Mouse (Mus musculus) forebrain, embryonic 16.5 days (tissue): Measurements from ENCODE around the gene Fibcd1. TPM values are rescaled to one million over a fixed set of nuclear protein-coding genes. Genes with fewer than 3 reads are reported as not detected.

Experiments
- ATAC-seq: fragments of 200-750 bp; cut with Nextera tagmentation; 2 replicates; pipeline ENCODE4 v1.8.0; 2017; ENCODE audit warnings: mild to moderate bottlenecking, moderate library complexity
- H3K27ac ChIP-seq: fragments of 300-500 bp; sonication (generic); 2 replicates; pipeline ENCODE4 v1.5.1; 2014; ENCODE audit warnings: low read length, control low read depth
- H3K27me3 ChIP-seq: fragments of 300-500 bp; sonication (generic); replicated peaks from 2 replicates; pipeline ENCODE4 v1.6.1; 2014; ENCODE audit warnings: low read length; ENCODE audit not compliant: control insufficient read depth, insufficient read depth
- H3K36me3 ChIP-seq: fragments of 300-500 bp; sonication (generic); 2 replicates; pipeline ENCODE4 v1.6.1; 2014; ENCODE audit not compliant: control insufficient read depth, insufficient read depth
- H3K4me1 ChIP-seq: fragments of 300-500 bp; sonication (generic); replicated peaks from 2 replicates; pipeline ENCODE4 v1.6.1; 2014; ENCODE audit warnings: low read length; ENCODE audit not compliant: control insufficient read depth, insufficient read depth
- H3K4me2 ChIP-seq: fragments of 300-500 bp; sonication (generic); 2 replicates; pipeline ENCODE4 v1.6.1; 2014; ENCODE audit warnings: mild to moderate bottlenecking, low read length, control low read depth
- H3K4me3 ChIP-seq: fragments of 300-500 bp; sonication (generic); replicated peaks from 2 replicates; pipeline ENCODE4 v1.5.1; 2014; ENCODE audit warnings: mild to moderate bottlenecking, low read length, control low read depth
- H3K9ac ChIP-seq: fragments of 300-500 bp; sonication (generic); replicated peaks from 2 replicates; pipeline ENCODE4 v1.6.1; 2014; ENCODE audit warnings: low read depth, low read length, control low read depth
- H3K9me3 ChIP-seq: fragments of 300-500 bp; sonication (generic); 2 replicates; pipeline ENCODE4 v1.6.1; 2016; ENCODE audit warnings: low read length; ENCODE audit not compliant: control insufficient read depth
- WGBS: fragments of 180-500 bp; shearing (Covaris S2); extraction: QIAGEN DNeasy Blood & Tissue Kit; methylation state at CpG from one replicate; pipeline ENCODE4 v1.1.7; 2014; 5-methylcytosine and 5-hydroxymethylcytosine counted together
- polyA plus RNA-seq: library from polyadenylated mRNA; unstranded; fragments of >200 nt; fragmentation: Nextera tagmentation; extraction: Ambion mirVana; gene quantifications from 2 replicates; pipeline ENCODE4 v1.2.1, GENCODE M21; 2015

Fibcd1 gene
- polyA plus RNA-seq, 1 experiment from 2014 or later, result 4.2 TPM

DNA sequence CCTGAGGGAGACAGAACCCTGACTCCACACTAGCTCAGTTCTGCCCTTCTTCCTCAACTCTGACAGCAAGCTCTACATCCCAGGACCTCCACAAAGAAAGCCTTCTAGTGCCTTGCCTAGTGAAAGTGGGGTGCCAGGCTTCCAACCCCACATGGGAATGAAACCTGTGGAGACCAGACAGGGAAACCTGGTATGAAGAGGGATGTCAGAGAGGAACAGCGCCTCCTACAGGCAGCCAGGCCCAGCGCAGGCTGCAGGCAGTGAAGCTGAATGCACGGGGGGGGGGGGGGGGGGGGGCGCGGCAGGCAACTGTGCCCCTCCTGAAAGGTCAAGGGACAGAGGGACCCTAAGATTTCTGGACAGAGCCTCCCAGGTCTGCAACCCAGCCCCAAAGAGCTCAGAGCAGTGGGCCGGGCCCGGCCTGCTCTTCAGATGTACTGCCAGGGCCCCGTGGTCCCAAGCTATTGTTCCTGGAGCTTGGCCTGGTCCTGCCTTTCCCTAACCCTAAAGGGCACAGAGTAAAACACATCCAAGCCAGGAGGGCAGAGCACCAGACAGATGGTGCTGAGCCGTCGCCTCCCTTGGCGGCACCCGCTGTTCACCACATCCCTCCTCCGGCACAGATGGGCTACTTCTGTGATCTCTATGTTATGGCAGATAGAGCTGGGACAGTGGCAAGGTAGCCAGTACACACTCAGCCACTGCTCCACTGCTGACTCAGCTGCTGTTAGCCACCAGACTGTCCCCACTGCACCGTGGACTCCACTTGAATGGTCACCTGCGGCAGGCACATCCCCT, 21.7 kb downstream of the Fibcd1 start:
- peaks cover 61% of the 10 kb centered on the region for H3K4me1 ChIP-seq
- H3K4me3 ChIP-seq, result no peak overlapping the region
- ATAC-seq, result no peak
- H3K9me3 ChIP-seq, result no peaks in the 10 kb centered on the region
- no peak overlapping the region for H3K27ac ChIP-seq
- H3K9ac ChIP-seq, result no peak overlapping the region
- H3K27me3 ChIP-seq, result no peaks in the 10 kb centered on the region; the same call in 1 of the 2 replicates
- no peak overlapping the region for H3K4me2 ChIP-seq
- no peaks in the 10 kb centered on the region for H3K36me3 ChIP-seq
- WGBS, result 59% methylated on average over 12 of the region's 15 CpGs

DNA sequence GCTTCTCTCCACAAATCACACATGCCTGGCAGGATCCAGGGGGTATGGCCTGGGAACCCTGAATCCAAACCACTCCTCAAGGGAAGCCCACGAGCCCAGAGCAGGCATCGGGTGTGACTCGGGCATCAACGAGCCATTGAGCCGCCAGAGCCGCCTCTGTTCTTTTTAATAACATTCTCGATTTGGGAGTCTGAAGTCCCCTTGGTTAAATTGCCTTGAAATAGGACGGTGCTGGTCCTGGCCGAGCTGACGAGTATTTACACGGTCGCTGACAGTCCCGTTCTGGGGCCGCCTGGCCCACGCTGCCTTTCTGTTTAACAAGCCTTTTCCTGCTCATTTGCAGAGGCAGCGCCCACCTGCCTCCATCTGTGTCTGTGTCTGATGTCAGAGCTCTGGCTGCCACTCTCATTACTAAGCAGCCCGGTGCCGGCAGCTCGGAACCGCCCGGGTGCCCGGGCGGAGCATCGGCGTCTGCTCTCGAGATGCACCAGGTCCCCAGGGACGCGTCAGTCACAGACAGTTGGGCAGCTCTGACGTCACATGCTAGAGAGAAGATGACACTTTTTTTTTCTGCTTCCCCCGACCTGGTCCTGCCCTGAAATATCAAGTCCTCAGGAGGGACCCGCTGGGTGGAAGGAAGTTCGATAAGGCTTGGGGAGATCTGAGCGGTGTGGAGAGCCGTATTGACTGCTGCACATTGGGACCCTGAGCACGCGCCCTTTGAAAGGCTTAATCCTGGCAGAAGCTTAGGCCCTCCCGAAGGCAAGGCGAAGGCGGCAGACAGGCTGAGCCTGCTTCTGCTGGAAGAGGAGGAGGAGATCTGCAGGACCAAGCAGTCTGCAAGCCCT, 23.1 kb downstream of the Fibcd1 start:
- H3K9me3 ChIP-seq, result no peaks in the 10 kb centered on the region
- peaks cover 49% of the 10 kb centered on the region for H3K4me1 ChIP-seq
- H3K36me3 ChIP-seq, result no peaks in the 10 kb centered on the region
- 5% methylated on average over 39 of the region's 39 CpGs for WGBS
- peak overlapping the region; percentile 26 for H3K4me3 ChIP-seq
- H3K9ac ChIP-seq, result peak overlapping the region; percentile 28
- peak; percentile 72 for ATAC-seq
- H3K4me2 ChIP-seq, result peak overlapping the region; percentile 63
- H3K27me3 ChIP-seq, result no peaks in the 10 kb centered on the region; the same call in 1 of the 2 replicates
- peak overlapping the region; percentile 46 for H3K27ac ChIP-seq

DNA sequence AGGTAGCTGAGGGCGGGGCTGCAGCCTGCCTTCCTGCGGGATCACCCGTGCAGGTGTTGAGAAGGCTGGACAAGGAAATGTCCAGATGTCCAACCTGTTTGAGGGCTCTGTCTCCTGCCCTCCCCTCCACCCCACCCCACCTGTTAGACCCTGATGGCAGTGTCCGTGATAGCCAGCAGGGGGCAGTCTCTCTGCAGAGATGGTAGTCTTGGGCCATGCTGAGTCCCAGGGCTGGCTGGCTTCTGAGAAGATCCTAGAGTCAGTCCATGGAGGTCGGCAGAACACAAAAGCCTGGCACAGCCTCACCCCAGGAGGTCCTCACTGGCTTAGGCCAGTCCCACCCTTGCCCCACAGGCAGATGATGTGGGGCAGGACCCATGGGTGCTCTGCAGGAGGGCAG, 30.4 kb downstream of the Fibcd1 start:
- Histone ChIP-seq H3K36me3 (no peaks in the 10 kb centered on the region), H3K4me1 (peaks cover 1% of the 10 kb centered on the region; the same call in 1 of the 2 replicates), H3K9ac (no peak overlapping the region), H3K4me3 (no peak overlapping the region), H3K27ac (no peak overlapping the region), H3K27me3 (no peaks in the 10 kb centered on the region; the same call in 1 of the 2 replicates), H3K4me2 (no peak overlapping the region), H3K9me3 (no peaks in the 10 kb centered on the region)
- WGBS, result 33% methylated on average over 5 of the region's 5 CpGs
- ATAC-seq, result peak; percentile 50; the same call in 1 of the 2 replicates

DNA sequence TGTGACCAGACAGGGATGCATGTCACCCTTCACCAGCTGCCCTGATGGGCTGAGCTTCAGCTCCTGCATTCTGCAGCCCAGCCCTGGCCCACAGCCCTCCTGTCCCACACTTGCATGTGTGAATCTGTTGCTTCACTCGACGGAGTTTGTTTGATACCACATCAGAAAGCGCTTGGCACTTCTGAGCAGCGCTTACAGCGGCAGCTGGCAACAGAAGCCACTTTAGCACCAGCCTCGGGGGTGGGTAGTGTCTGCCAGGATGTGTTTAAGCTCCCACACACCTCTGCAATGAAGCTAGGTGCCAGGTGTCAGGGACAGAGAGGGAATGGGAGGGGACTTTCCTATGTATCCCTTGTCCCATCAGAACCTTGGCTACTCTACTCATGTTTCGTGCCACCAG, 31.1 kb downstream of the Fibcd1 start:
- no peak for ATAC-seq
- Histone ChIP-seq H3K36me3 (no peaks in the 10 kb centered on the region), H3K27me3 (no peaks in the 10 kb centered on the region; the same call in 1 of the 2 replicates), H3K27ac (no peak overlapping the region), H3K9me3 (no peaks in the 10 kb centered on the region), H3K9ac (no peak overlapping the region), H3K4me3 (no peak overlapping the region), H3K4me1 (peaks cover 6% of the 10 kb centered on the region), H3K4me2 (no peak overlapping the region)
- 62% methylated on average over 7 of the region's 7 CpGs for WGBS

DNA sequence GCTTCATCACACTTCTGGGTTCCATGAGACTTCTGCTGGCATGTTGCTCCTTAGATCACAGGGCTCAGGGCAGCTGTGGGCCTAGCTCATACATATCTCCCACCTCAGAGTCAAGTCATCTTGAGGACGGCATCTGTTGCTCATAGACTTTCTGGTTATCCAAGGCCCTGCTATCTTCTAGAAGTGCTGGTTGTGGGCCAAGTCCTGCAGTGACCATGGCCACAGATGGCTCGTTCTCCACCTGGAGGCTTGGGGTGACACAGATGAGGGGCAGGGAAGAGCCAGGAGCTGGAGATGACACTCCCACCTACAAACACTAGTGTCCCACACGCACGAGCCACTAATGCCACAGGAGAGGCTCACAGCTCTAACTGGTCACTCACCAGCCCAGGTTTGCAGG, 32.2 kb downstream of the Fibcd1 start:
- no peaks in the 10 kb centered on the region for H3K27me3 ChIP-seq
- no peak overlapping the region for H3K9ac ChIP-seq
- no peak overlapping the region for H3K4me3 ChIP-seq
- WGBS, result 74% methylated on average over 4 of the region's 4 CpGs
- H3K4me2 ChIP-seq, result no peak overlapping the region
- H3K9me3 ChIP-seq, result no peaks in the 10 kb centered on the region
- H3K27ac ChIP-seq, result no peak overlapping the region
- no peaks in the 10 kb centered on the region for H3K36me3 ChIP-seq
- no peak for ATAC-seq
- peaks cover 15% of the 10 kb centered on the region for H3K4me1 ChIP-seq

DNA sequence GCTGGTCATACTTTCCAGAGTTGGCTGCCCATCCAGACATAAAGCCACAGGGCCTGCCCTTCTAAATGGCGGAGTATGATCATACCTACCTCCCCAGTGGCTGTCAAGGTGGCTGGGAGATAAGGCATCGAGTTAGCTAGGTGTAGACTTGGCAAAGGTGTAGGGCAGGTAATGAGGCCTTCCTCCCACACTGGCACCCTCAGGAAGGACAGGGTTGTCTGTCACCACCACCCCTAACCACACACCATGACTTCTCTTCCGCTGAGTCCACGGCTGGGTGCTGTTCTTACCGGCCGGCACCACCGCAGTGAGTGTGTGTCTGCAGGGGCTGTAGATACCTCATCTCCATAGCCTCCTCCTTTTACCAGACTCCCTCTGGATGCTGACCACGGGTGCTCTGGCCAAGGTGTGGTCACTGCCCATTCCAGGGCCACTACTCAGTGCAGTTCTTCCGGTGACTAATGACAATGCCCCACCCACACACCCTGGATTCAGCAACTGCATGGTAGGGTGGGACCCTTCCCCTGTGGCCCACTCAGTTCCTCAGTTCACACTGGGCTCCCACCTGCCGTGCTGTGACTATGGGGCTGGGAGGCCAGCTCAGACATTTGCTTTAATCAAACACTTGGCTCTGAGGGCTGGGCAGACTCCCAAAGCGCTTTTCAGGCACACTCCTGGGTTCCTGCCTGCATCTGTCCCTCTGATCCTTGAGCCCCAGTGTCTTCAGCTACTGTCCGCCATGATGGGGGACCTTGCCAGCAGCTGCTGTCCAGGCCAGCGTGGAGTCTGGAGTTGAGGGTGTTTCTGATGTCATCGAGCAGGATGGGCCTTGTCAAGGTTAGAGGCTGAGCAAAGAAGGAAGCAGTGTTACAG, 34.5 kb downstream of the Fibcd1 start:
- H3K4me1 ChIP-seq, result peaks cover 35% of the 10 kb centered on the region
- H3K9ac ChIP-seq, result no peak overlapping the region
- H3K27ac ChIP-seq, result no peak overlapping the region
- no peak for ATAC-seq
- H3K36me3 ChIP-seq, result no peaks in the 10 kb centered on the region
- 82% methylated on average over 14 of the region's 14 CpGs for WGBS
- H3K27me3 ChIP-seq, result no peaks in the 10 kb centered on the region
- H3K4me3 ChIP-seq, result no peak overlapping the region
- no peak overlapping the region for H3K4me2 ChIP-seq
- H3K9me3 ChIP-seq, result no peaks in the 10 kb centered on the region

DNA sequence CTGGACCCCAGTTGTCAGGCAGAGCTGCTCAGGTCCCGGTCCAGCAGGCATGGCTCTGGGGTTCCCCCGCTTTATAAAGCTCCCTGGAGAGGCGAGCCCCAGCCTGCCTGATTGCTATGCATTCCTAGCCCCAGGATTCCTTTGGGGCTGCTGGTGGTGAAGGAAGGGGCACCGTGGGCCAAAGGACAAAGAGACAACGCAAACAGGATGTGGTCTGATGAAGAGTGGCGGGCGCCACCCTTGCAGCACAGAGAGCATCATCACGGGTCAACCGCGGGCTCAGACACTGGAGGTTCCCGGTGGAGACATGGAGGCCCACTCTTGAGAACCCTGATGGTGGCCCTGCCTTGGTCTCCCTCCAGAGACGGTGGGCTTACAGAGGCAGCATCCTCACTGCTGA, 35.4 kb downstream of the Fibcd1 start, which contains the start of gene Qrfp:
Gene Qrfp, minus strand, starts transcription at position 137 of the 400 bp plus-strand sequence.
- Histone ChIP-seq H3K27ac (no peak within 1 kb of the TSS), H3K4me3 (no peak within 1 kb of the TSS), H3K36me3 (no peaks in the 10 kb centered on the region), H3K4me1 (peaks cover 38% of the 10 kb centered on the region), H3K4me2 (no peak within 1 kb of the TSS), H3K9ac (no peak within 1 kb of the TSS), H3K9me3 (no peaks in the 10 kb centered on the region), H3K27me3 (no peaks in the 10 kb centered on the region)
- WGBS, result 57% methylated on average over 12 of the region's 12 CpGs
- ATAC-seq, result no peak

DNA sequence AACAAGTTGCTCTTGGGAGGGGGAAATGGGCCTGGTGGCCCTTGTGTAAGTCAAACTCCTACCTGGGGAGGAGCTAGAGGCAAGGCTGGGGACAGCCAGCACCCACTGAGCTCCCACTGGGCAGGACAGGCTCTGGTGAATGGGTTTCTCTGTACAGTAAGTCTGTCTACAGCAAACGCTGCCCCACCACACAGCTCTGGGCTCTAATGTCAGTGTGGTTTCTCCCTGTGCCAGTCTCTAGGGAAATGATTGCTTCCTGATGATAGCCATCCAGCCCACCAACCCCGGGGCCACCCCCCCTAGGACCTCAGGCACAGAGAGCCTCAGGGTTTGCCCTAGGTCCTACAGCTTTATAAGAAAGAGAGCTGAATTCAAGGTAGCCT, 36.5 kb downstream of the Fibcd1 start:
- no peak overlapping the region for H3K27ac ChIP-seq
- no peaks in the 10 kb centered on the region for H3K27me3 ChIP-seq
- ATAC-seq, result no peak
- H3K4me2 ChIP-seq, result no peak overlapping the region
- no peaks in the 10 kb centered on the region for H3K9me3 ChIP-seq
- WGBS, result 42% methylated on average over 2 of the region's 2 CpGs
- H3K4me1 ChIP-seq, result peaks cover 38% of the 10 kb centered on the region
- H3K4me3 ChIP-seq, result no peak overlapping the region
- H3K36me3 ChIP-seq, result no peaks in the 10 kb centered on the region
- no peak overlapping the region for H3K9ac ChIP-seq
